Mouse (Mus musculus) layer of hippocampus, postnatal 10 days (tissue): Measurements from ENCODE around the gene Fbxo21. TPM values are rescaled to one million over a fixed set of nuclear protein-coding genes. Genes with fewer than 3 reads are reported as not detected.
A peak's percentile ranks its signal among the peaks of the same experiment; 100 is the strongest.

Experiments
- DNase-seq, 2 experiments: peaks; one replicate each; pipeline ENCODE4 v3.0.0; 2021; ENCODE audit warnings: low spot score in 2 of 2
- long read RNA-seq: library from polyadenylated mRNA; stranded (forward); transcript quantifications from one replicate; pipeline ENCODE4 v2.0.0, GENCODE M21; 2023
- total RNA-seq, 2 experiments: library from RNA; stranded (reverse); gene quantifications; 2 replicates each; pipeline ENCODE4 v1.2.3; 2021

Gene Fbxo21
- total RNA-seq, result 100 to 1,000 TPM; 125 to 134 TPM
- long read RNA-seq, transcript Fbxo21-201 (12 exons, 3,883 nt), result major isoform, 73 of 125 reads
- long read RNA-seq, transcript Fbxo21-206 (12 exons, 3,959 nt), result minor isoform, 25 of 125 reads
- long read RNA-seq, partial matches to known transcripts, result 17 of 125 reads
- long read RNA-seq, other reads (novel, unspliced or antisense), result 6 of 125 reads

- DNase-seq, result peak; percentile 95 to 97
Measured at GRCm38 (mm10) chr5:117976657-117977500, at the start of gene Fbxo21. Fbxo21 (plus strand) TSS chr5:117976730.

GRCm38 (mm10) chr5:117928553-117928952 is 48.0 kb upstream of the Fbxo21 start:
- no peak for DNase-seq

GRCm38 (mm10) chr5:117932222-117932621 is 44.3 kb upstream of the Fbxo21 start:
- DNase-seq, result no peak

GRCm38 (mm10) chr5:117932862-117933261 is 43.7 kb upstream of the Fbxo21 start:
- DNase-seq, result peak; percentile 95 to 96

GRCm38 (mm10) chr5:117936346-117936745 is 40.2 kb upstream of the Fbxo21 start:
- no peak for DNase-seq

GRCm38 (mm10) chr5:117937186-117937585 is 39.3 kb upstream of the Fbxo21 start:
- DNase-seq, result no peak

- DNase-seq, result peak; percentile 67 to 68
Measured at GRCm38 (mm10) chr5:117938182-117938581, 38.3 kb upstream of the Fbxo21 start.

- DNase-seq, result no peak
Measured at GRCm38 (mm10) chr5:117939402-117939801, 37.1 kb upstream of the Fbxo21 start.

GRCm38 (mm10) chr5:117941552-117941951 is 35.0 kb upstream of the Fbxo21 start:
- no peak for DNase-seq

- peak; percentile 72 to 80 for DNase-seq
Measured at GRCm38 (mm10) chr5:117946605-117947004, 29.9 kb upstream of the Fbxo21 start.

GRCm38 (mm10) chr5:117949393-117949792 is 27.1 kb upstream of the Fbxo21 start:
- DNase-seq, result no peak

GRCm38 (mm10) chr5:117953893-117954292 is 22.6 kb upstream of the Fbxo21 start:
- no peak for DNase-seq

- no peak for DNase-seq
Measured at GRCm38 (mm10) chr5:117954429-117954828, 22.1 kb upstream of the Fbxo21 start.

- DNase-seq, result peak; percentile 36 to 47
Measured at GRCm38 (mm10) chr5:117955675-117956420, 20.7 kb upstream of the Fbxo21 start.

GRCm38 (mm10) chr5:117964750-117965149 is 11.8 kb upstream of the Fbxo21 start:
- no peak for DNase-seq

- no peak for DNase-seq
Measured at GRCm38 (mm10) chr5:117966956-117967355, 9.6 kb upstream of the Fbxo21 start.

GRCm38 (mm10) chr5:117967659-117968069 is 8.9 kb upstream of the Fbxo21 start:
- DNase-seq, result no peak

- no peak for DNase-seq
Measured at GRCm38 (mm10) chr5:117969681-117970427, 6.7 kb upstream of the Fbxo21 start.

- DNase-seq, result no peak
Measured at GRCm38 (mm10) chr5:117976263-117976656, 270 bp upstream of the Fbxo21 start.

GRCm38 (mm10) chr5:117977501-117978158 is 1.1 kb downstream of the Fbxo21 start:
- DNase-seq, result peak; percentile 53 to 65
